Mouse (Mus musculus) neural tube, embryonic 13.5 days (tissue): ENCODE data around the gene Pcdh9. TPM values are rescaled to one million over a fixed set of nuclear protein-coding genes. Genes with fewer than 3 reads are reported as not detected.

Experiments
- ATAC-seq: fragments of 200-750 bp; cut with Nextera tagmentation; 2 replicates; pipeline ENCODE4 v1.8.0; 2017; ENCODE audit warnings: low read depth, mild to moderate bottlenecking, moderate TSS enrichment, moderate library complexity
- H3K27ac ChIP-seq: fragments of 300-500 bp; sonication (generic); replicated peaks from 2 replicates; pipeline ENCODE4 v1.5.1; 2015; ENCODE audit warnings: moderate library complexity, mild to moderate bottlenecking, inconsistent platforms
- H3K27me3 ChIP-seq: fragments of 300-500 bp; sonication (generic); 2 replicates; pipeline ENCODE4 v1.6.1; 2015; ENCODE audit warnings: mild to moderate bottlenecking, inconsistent platforms
- H3K36me3 ChIP-seq: fragments of 300-500 bp; sonication (generic); 2 replicates; pipeline ENCODE4 v1.6.1; 2015; ENCODE audit warnings: mild to moderate bottlenecking, inconsistent platforms
- H3K4me1 ChIP-seq: fragments of 300-500 bp; sonication (generic); replicated peaks from 2 replicates; pipeline ENCODE4 v1.6.1; 2015; ENCODE audit warnings: inconsistent platforms
- H3K4me2 ChIP-seq: fragments of 300-500 bp; sonication (generic); 2 replicates; pipeline ENCODE4 v1.6.1; 2015; ENCODE audit warnings: inconsistent platforms, mild to moderate bottlenecking, moderate library complexity
- H3K4me3 ChIP-seq: fragments of 300-500 bp; sonication (generic); 2 replicates; pipeline ENCODE4 v1.5.1; 2015; ENCODE audit warnings: mild to moderate bottlenecking, inconsistent platforms
- H3K9ac ChIP-seq: fragments of 300-500 bp; sonication (generic); 2 replicates; pipeline ENCODE4 v1.6.1; 2015; ENCODE audit warnings: moderate library complexity, mild to moderate bottlenecking, inconsistent platforms
- H3K9me3 ChIP-seq: fragments of 300-500 bp; sonication (generic); 2 replicates; pipeline ENCODE4 v1.6.1; 2016; ENCODE audit warnings: inconsistent platforms
- WGBS: fragments of 180-500 bp; shearing (Covaris S2); methylation state at CpG from one replicate; pipeline ENCODE4 v1.1.7; 2015; 5-methylcytosine and 5-hydroxymethylcytosine counted together
- polyA plus RNA-seq: library from polyadenylated mRNA; unstranded; fragments of >200 nt; fragmentation: Nextera tagmentation; extraction: Ambion mirVana; gene quantifications from 2 replicates; pipeline ENCODE4 v1.2.1, GENCODE M21; 2015

The Pcdh9 gene
- polyA plus RNA-seq: 103 TPM in 2 replicates

GRCm38 (mm10) chr14:93890519-93891370 lies at the start of gene Pcdh9:
Pcdh9 (minus strand) TSS chr14:93890679.
- Histone ChIP-seq H3K4me1 (peaks cover 44% of the 10 kb centered on the region), H3K4me2 (peak within 1 kb of the TSS; percentile 68), H3K9ac (peak within 1 kb of the TSS; percentile 78), H3K27me3 (no peaks in the 10 kb centered on the region), H3K27ac (peak within 1 kb of the TSS; percentile 91), H3K4me3 (peak within 1 kb of the TSS; percentile 55), H3K9me3 (no peaks in the 10 kb centered on the region), H3K36me3 (peaks cover 7% of the 10 kb centered on the region)
- WGBS: under 1% methylated on average over 50 of the region's 50 CpGs
- ATAC-seq: peak; percentile 98

GRCm38 (mm10) chr14:93906928-93907327 lies 16.4 kb upstream of the Pcdh9 start:
- Histone ChIP-seq H3K9ac (no peak overlapping the region), H3K4me1 (no peaks in the 10 kb centered on the region), H3K27me3 (no peaks in the 10 kb centered on the region), H3K9me3 (no peaks in the 10 kb centered on the region), H3K27ac (no peak overlapping the region), H3K4me2 (no peak overlapping the region), H3K36me3 (no peaks in the 10 kb centered on the region), H3K4me3 (no peak overlapping the region)
- WGBS: 88% methylated on average over 1 of the region's 1 CpGs
- no peak for ATAC-seq

- H3K4me2 ChIP-seq: no peak overlapping the region
- H3K4me1 ChIP-seq: no peaks in the 10 kb centered on the region
- no peaks in the 10 kb centered on the region for H3K27me3 ChIP-seq
- no peak overlapping the region for H3K4me3 ChIP-seq
- H3K36me3 ChIP-seq: no peaks in the 10 kb centered on the region
- no peaks in the 10 kb centered on the region for H3K9me3 ChIP-seq
- ATAC-seq: no peak
- H3K27ac ChIP-seq: no peak overlapping the region
- no peak overlapping the region for H3K9ac ChIP-seq
Observed at GRCm38 (mm10) chr14:93898533-93898932, 8.1 kb upstream of the Pcdh9 start.

GRCm38 (mm10) chr14:93895131-93895530 lies 4.7 kb upstream of the Pcdh9 start:
- Histone ChIP-seq H3K4me1 (peaks cover 6% of the 10 kb centered on the region; the same call in 1 of the 2 replicates), H3K9me3 (no peaks in the 10 kb centered on the region), H3K27me3 (no peaks in the 10 kb centered on the region), H3K9ac (no peak overlapping the region), H3K4me3 (no peak overlapping the region), H3K36me3 (no peaks in the 10 kb centered on the region), H3K27ac (no peak overlapping the region), H3K4me2 (no peak overlapping the region)
- 94% methylated on average over 3 of the region's 3 CpGs for WGBS
- ATAC-seq: no peak

GRCm38 (mm10) chr14:93891371-93891746 lies 880 bp upstream of the Pcdh9 start:
- WGBS: under 1% methylated on average over 13 of the region's 13 CpGs
- peaks cover 38% of the 10 kb centered on the region for H3K4me1 ChIP-seq
- H3K27me3 ChIP-seq: no peaks in the 10 kb centered on the region
- peak overlapping the region; percentile 68 for H3K4me2 ChIP-seq
- H3K36me3 ChIP-seq: peaks cover under 1% of the 10 kb centered on the region
- H3K9ac ChIP-seq: peak overlapping the region; percentile 78
- peak overlapping the region; percentile 91 for H3K27ac ChIP-seq
- H3K9me3 ChIP-seq: no peaks in the 10 kb centered on the region
- ATAC-seq: peak; percentile 12; the same call in 1 of the 2 replicates
- peak overlapping the region; percentile 55 for H3K4me3 ChIP-seq

GRCm38 (mm10) chr14:93889839-93890518 lies 500 bp downstream of the Pcdh9 start:
- Histone ChIP-seq H3K27me3 (no peaks in the 10 kb centered on the region), H3K9me3 (no peaks in the 10 kb centered on the region), H3K36me3 (peaks cover 9% of the 10 kb centered on the region), H3K27ac (peak overlapping the region; percentile 91), H3K4me2 (peak overlapping the region; percentile 68), H3K4me3 (peak overlapping the region; percentile 55), H3K4me1 (peaks cover 51% of the 10 kb centered on the region), H3K9ac (peak overlapping the region; percentile 78)
- peak; percentile 55 for ATAC-seq
- 0% methylated on average over 20 of the region's 20 CpGs for WGBS

- no peak for ATAC-seq
- 30% methylated on average over 6 of the region's 6 CpGs for WGBS
- Histone ChIP-seq H3K9ac (peak overlapping the region; percentile 78), H3K27ac (peak overlapping the region; percentile 91; the same call in 1 of the 2 replicates), H3K27me3 (no peaks in the 10 kb centered on the region), H3K4me2 (peak overlapping the region; percentile 68), H3K36me3 (peaks cover 9% of the 10 kb centered on the region), H3K9me3 (no peaks in the 10 kb centered on the region), H3K4me3 (peak overlapping the region; percentile 55), H3K4me1 (peaks cover 54% of the 10 kb centered on the region)
Observed at GRCm38 (mm10) chr14:93889231-93889630, 1.2 kb downstream of the Pcdh9 start.

GRCm38 (mm10) chr14:93888346-93888745 lies 2.1 kb downstream of the Pcdh9 start:
- H3K9me3 ChIP-seq: no peaks in the 10 kb centered on the region
- WGBS: 74% methylated on average over 5 of the region's 5 CpGs
- no peak for ATAC-seq
- peak overlapping the region; percentile 78 for H3K9ac ChIP-seq
- peaks cover 61% of the 10 kb centered on the region for H3K4me1 ChIP-seq
- peak overlapping the region; percentile 55 for H3K4me3 ChIP-seq
- no peak overlapping the region for H3K27ac ChIP-seq
- H3K36me3 ChIP-seq: peaks cover 9% of the 10 kb centered on the region
- H3K4me2 ChIP-seq: peak overlapping the region; percentile 68
- no peaks in the 10 kb centered on the region for H3K27me3 ChIP-seq

- Histone ChIP-seq H3K27ac (no peak overlapping the region), H3K9me3 (no peaks in the 10 kb centered on the region), H3K4me3 (peak overlapping the region; percentile 55), H3K9ac (peak overlapping the region; percentile 78), H3K36me3 (peaks cover 9% of the 10 kb centered on the region), H3K4me1 (peaks cover 65% of the 10 kb centered on the region), H3K4me2 (peak overlapping the region; percentile 68), H3K27me3 (no peaks in the 10 kb centered on the region)
- no peak for ATAC-seq
- 71% methylated on average over 7 of the region's 7 CpGs for WGBS
Observed at GRCm38 (mm10) chr14:93887066-93887465, 3.4 kb downstream of the Pcdh9 start.

GRCm38 (mm10) chr14:93885551-93886084 lies 4.9 kb downstream of the Pcdh9 start:
- Histone ChIP-seq H3K27me3 (no peaks in the 10 kb centered on the region), H3K4me1 (peaks cover 70% of the 10 kb centered on the region), H3K4me3 (peak overlapping the region; percentile 15)

GRCm38 (mm10) chr14:93884467-93884866 lies 6.0 kb downstream of the Pcdh9 start:
- no peak overlapping the region for H3K27ac ChIP-seq
- peak overlapping the region; percentile 29 for H3K4me3 ChIP-seq
- no peak overlapping the region for H3K9ac ChIP-seq
- H3K4me1 ChIP-seq: peaks cover 70% of the 10 kb centered on the region
- H3K4me2 ChIP-seq: peak overlapping the region; percentile 46
- WGBS: 4% methylated on average over 2 of the region's 2 CpGs
- peaks cover 9% of the 10 kb centered on the region for H3K36me3 ChIP-seq
- H3K9me3 ChIP-seq: no peaks in the 10 kb centered on the region
- peak; percentile 77; the same call in 1 of the 2 replicates for ATAC-seq
- no peaks in the 10 kb centered on the region for H3K27me3 ChIP-seq

More at GRCm38 (mm10) chr14:93885551-93886084, 4.9 kb downstream of the Pcdh9 start:
- H3K4me2 ChIP-seq: peak overlapping the region; percentile 68
- peaks cover 9% of the 10 kb centered on the region for H3K36me3 ChIP-seq
- 78% methylated on average over 11 of the region's 11 CpGs for WGBS
- no peaks in the 10 kb centered on the region for H3K9me3 ChIP-seq
- H3K27ac ChIP-seq: no peak overlapping the region
- no peak overlapping the region for H3K9ac ChIP-seq
- ATAC-seq: no peak

- Histone ChIP-seq H3K4me1 (peaks cover 26% of the 10 kb centered on the region), H3K9me3 (no peaks in the 10 kb centered on the region), H3K4me3 (no peak overlapping the region), H3K9ac (no peak overlapping the region), H3K27ac (no peak overlapping the region), H3K4me2 (no peak overlapping the region), H3K27me3 (no peaks in the 10 kb centered on the region), H3K36me3 (no peaks in the 10 kb centered on the region)
- no peak for ATAC-seq
- 95% methylated on average over 1 of the region's 1 CpGs for WGBS
Observed at GRCm38 (mm10) chr14:93880071-93880470, 10.4 kb downstream of the Pcdh9 start.
